In genomic region chr17:24697985-24698384, GRCm38 (mm10) we compare ENCODE assay signal across 12 mouse cellular contexts. TPM values are rescaled to one million over a fixed set of nuclear protein-coding genes. Genes with fewer than 3 reads are reported as not detected.
DNase-seq lines count a peak whose midpoint lies in the region; ATAC-seq and TF ChIP-seq lines count a peak whose summit lies in the region.
"Had no signal": no experiment of that assay in that cellular context is flagged by ENCODE, and none has a peak within 500 bp of the region (broad histone marks: within the 10 kb centered on the region; RNA-seq: fewer than 3 reads in every experiment).

No protein-coding gene starts in this region.

- H3K4me1 ChIP-seq in kidney, embryonic 14.5 days (ENCODE audit: control insufficient read depth, insufficient read depth, low read length), result peaks cover 11% of the 10 kb centered on the region
- H3K4me1 ChIP-seq in CH12.LX (ENCODE audit: control insufficient read depth in 1 of 2, insufficient read depth in 2 of 2) (peaks cover 6 to 48% of the 10 kb centered on the region in 2 experiments), ES-E14 (ENCODE audit: control insufficient read depth in 2 of 2, insufficient read depth in 2 of 2, low read length in 2 of 2, poor library complexity in 1 of 2) (peaks cover 11 to 13% of the 10 kb centered on the region in 2 experiments)

- H3K27ac ChIP-seq in kidney, embryonic 14.5 days (ENCODE audit: low read depth, low read length), result no peak overlapping the region
- no peak overlapping the region for H3K27ac ChIP-seq in CH12.LX (ENCODE audit: insufficient read depth, low read depth)
- H3K27ac ChIP-seq in ES-E14 (ENCODE audit: insufficient read depth, low read depth, low read length, poor library complexity, severe bottlenecking), result peak overlapping the region; percentile 55

- H3K36me3 ChIP-seq in kidney, embryonic 14.5 days (ENCODE audit: control insufficient read depth, insufficient read depth, low read length), result peaks cover 42% of the 10 kb centered on the region
- H3K36me3 ChIP-seq in CH12.LX (replicated peaks in 1 of 2; ENCODE audit: control insufficient read depth in 1 of 2, insufficient read depth in 1 of 2, low read length in 1 of 2) (peaks cover 40 to 55% of the 10 kb centered on the region in 2 experiments), ES-E14 (ENCODE audit: control insufficient read depth, insufficient read depth, low read length, poor library complexity, severe bottlenecking) (peaks cover 41% of the 10 kb centered on the region)

- no peak for ATAC-seq in kidney, embryonic 14.5 days (ENCODE audit: low FRiP score, low TSS enrichment)
- no peak for ATAC-seq in megakaryocyte, adult 5-6 weeks (ENCODE audit: poor library complexity, severe bottlenecking)

- TF ChIP-seq EP300 in CH12.LX (IDR thresholded peaks at IDR 0.05; ENCODE audit: low read length), result no peak

- no peak for DNase-seq in kidney, postnatal 14 days
- DNase-seq in CH12.LX (ENCODE audit: extremely low read depth) (no peak), ES-E14 (ENCODE audit: low read depth, low spot score) (no peak)
- peak; percentile 59 for DNase-seq in large intestine, adult 2 months (ENCODE audit: low read depth, low spot score)
- no peak for DNase-seq in c-Kit-positive CD71-positive TER-119-positive erythroid progenitor cells, embryonic 14.5 days (ENCODE audit: low spot score)
- DNase-seq: adrenal gland, adult 2 months; cerebellum, adult 11-12 months; gastrocnemius, postnatal 14 days had no signal

- no peaks in the 10 kb centered on the region for H3K27me3 ChIP-seq in kidney, embryonic 14.5 days (ENCODE audit: control insufficient read depth, insufficient read depth, low read length)
- H3K27me3 ChIP-seq in CH12.LX (replicated peaks), result no peaks in the 10 kb centered on the region

- no peaks in the 10 kb centered on the region for H3K9me3 ChIP-seq in kidney, embryonic 14.5 days (ENCODE audit: control insufficient read depth, low read length)
- H3K9me3 ChIP-seq in CH12.LX (replicated peaks; ENCODE audit: low read length) (no peaks in the 10 kb centered on the region), ES-E14 (ENCODE audit: control insufficient read depth, insufficient read depth, low read depth, low read length) (no peaks in the 10 kb centered on the region)

- no peaks in the 10 kb centered on the region for H3K79me2 ChIP-seq in CH12.LX (replicated peaks; ENCODE audit: control insufficient read depth, extremely low read depth, insufficient read depth, poor library complexity, severe bottlenecking)

- 0 out of 2 replicates have a peak overlapping the region, but pooled peaks have one; percentile 12 for H3K9ac ChIP-seq in kidney, embryonic 14.5 days (ENCODE audit: low read depth, low read length)
- H3K9ac ChIP-seq in CH12.LX (ENCODE audit: insufficient read depth, low read depth), result no peak overlapping the region
- H3K9ac ChIP-seq in ES-E14 (ENCODE audit: insufficient read depth, low read depth, low read length, poor library complexity, severe bottlenecking), result peak overlapping the region; percentile 2; the same call in 1 of the 2 replicates

- no peak overlapping the region; the same call in 1 of the 2 replicates for H3K4me2 ChIP-seq in kidney, embryonic 14.5 days (replicated peaks; ENCODE audit: low read depth, low read length)
- H3K4me2 ChIP-seq in CH12.LX (ENCODE audit: insufficient read depth, low read depth, poor library complexity, severe bottlenecking), result no peak overlapping the region

- no peak overlapping the region for H3K4me3 ChIP-seq in kidney, embryonic 14.5 days (ENCODE audit: low read length)
- H3K4me3 ChIP-seq in CH12.LX (replicated peaks in 1 of 3; ENCODE audit: low read depth in 2 of 3, low read length in 2 of 3, poor library complexity in 1 of 3) (no peak overlapping the region), ES-E14 (ENCODE audit: insufficient read depth in 1 of 2, low read depth in 1 of 2, low read length in 2 of 2, poor library complexity in 1 of 2, severe bottlenecking in 1 of 2) (peak overlapping the region in 1 of 2 experiments; percentile 27; a peak in 2 of 4 replicates)

- dilution Hi-C loops in CH12.LX (cut with MboI; ENCODE audit: extremely low pct_ligation_motif_present, extremely low pct_unique_long_range_greater_than_20kb, low sequenced_read_pairs), result no loop called here

- TF ChIP-seq POLR2A in CH12.LX (IDR thresholded peaks at IDR 0.05; ENCODE audit: low read depth, low read length), result no peak

- in situ Hi-C loops in CH12.LX (cut with MboI; ENCODE audit: low pct_ligation_motif_present, low pct_unique_long_range_greater_than_20kb, low sequenced_read_pairs), result no loop called here
- in situ Hi-C loops in ES-E14 (cut with MboI; ENCODE audit: low sequenced_read_pairs in 2 of 2, unreplicated experiment in 2 of 2), result no loop called here

- TF ChIP-seq RAD21 in CH12.LX (IDR thresholded peaks at IDR 0.05; ENCODE audit: low read depth, low read length), result no peak

- no peak for TF ChIP-seq CTCF in CH12.LX (conservative IDR thresholded peaks at IDR 0.05 in 1 of 2, IDR thresholded peaks at IDR 0.05 in 1 of 2; ENCODE audit: low read depth in 2 of 2, low read length in 2 of 2)

- WGBS in kidney, embryonic 14.5 days, result 23% methylated on average over 5 of the region's 5 CpGs
- WGBS in large intestine, adult 2 months, result 7% methylated on average over 5 of the region's 5 CpGs

TF ChIP-seq in CH12.LX, 34 proteins besides CTCF, POLR2A, EP300 and RAD21:
- TF ChIP-seq MAZ (IDR thresholded peaks at IDR 0.05; ENCODE audit: low read depth, low read length), result no peak
- 0 out of 2 replicates have a peak, but pooled peaks have one; percentile 17 for TF ChIP-seq CHD2 (IDR thresholded peaks at IDR 0.05; ENCODE audit: low read length)
- no peak for TF ChIP-seq ZNF384 (IDR thresholded peaks at IDR 0.05; ENCODE audit: low read depth, low read length)
- TF ChIP-seq RCOR1 (conservative IDR thresholded peaks at IDR 0.05; ENCODE audit: low read depth, low read length), result no peak
- no peak for TF ChIP-seq UBTF (IDR thresholded peaks at IDR 0.05; ENCODE audit: low read depth, low read length)
- TF ChIP-seq JUN (IDR thresholded peaks at IDR 0.05; ENCODE audit: insufficient read depth, low read depth, low read length), result no peak
- TF ChIP-seq MAX (IDR thresholded peaks at IDR 0.05; ENCODE audit: low read length), result no peak

TF ChIP-seq in ES-E14, 5 proteins besides CTCF, POLR2A, EP300 and RAD21:
- TF ChIP-seq ZNF384 (IDR thresholded peaks at IDR 0.05; ENCODE audit: low read depth, low read length) (no peak), CHD2 (IDR thresholded peaks at IDR 0.05; ENCODE audit: low read depth, low read length) (no peak), HCFC1 (IDR thresholded peaks at IDR 0.05; ENCODE audit: borderline replicate concordance, insufficient read depth, low read length) (no peak), ZC3H11A (IDR thresholded peaks at IDR 0.05; ENCODE audit: borderline replicate concordance, low read depth, low read length) (no peak), MAFK (IDR thresholded peaks at IDR 0.05; ENCODE audit: insufficient read depth, low read depth, low read length) (no peak)
TF ChIP-seq in ES-E14: peak in this region for 0.

RNA-seq across cellular contexts. Expression of gene Noxo1, which starts 2.0 kb away (rescaled TPM):
- 3.1 and 3.5 TPM in 2 replicates for polyA plus RNA-seq in kidney, embryonic 14.5 days (2014; fragmentation: Nextera tagmentation; extraction: Ambion mirVana)
- total RNA-seq in CH12.LX (2012; rRNA removed) (0.80 and 0.89 TPM in 2 replicates), CH12.LX (2014; rRNA removed) (0.47 and 0.54 TPM in 2 replicates), ES-E14 (2012; rRNA removed) (2.9 and 7.5 TPM in 2 replicates)
- 0.95 and 2.5 TPM in 2 replicates for polyA plus RNA-seq in CH12.LX (2012; ENCODE audit: insufficient read length, low read depth)
- polyA plus RNA-seq in large intestine, adult 2 months (2012; rRNA removed), result 181 and 212 TPM in 2 replicates
- 1.5 and 1.7 TPM in 2 replicates for total RNA-seq in megakaryocyte, adult 5-6 weeks (2015)
- 0.62 and 1.9 TPM in 2 replicates for total RNA-seq in megakaryocyte, adult 5-6 weeks (2017)

RNA-seq across cellular contexts. Expression of gene Gfer, which starts 2.0 kb away (rescaled TPM):
- polyA plus RNA-seq in kidney, embryonic 14.5 days (2014; fragmentation: Nextera tagmentation; extraction: Ambion mirVana), result 48.1 and 54.4 TPM in 2 replicates
- total RNA-seq in CH12.LX (2012; rRNA removed), result 102 and 105 TPM in 2 replicates
- total RNA-seq in CH12.LX (2014; rRNA removed), result 67.6 and 69.1 TPM in 2 replicates
- polyA plus RNA-seq in CH12.LX (2012; ENCODE audit: insufficient read length, low read depth), result 94.8 and 100.0 TPM in 2 replicates
- total RNA-seq in ES-E14 (2012; rRNA removed), result 61.8 and 63.4 TPM in 2 replicates
- polyA plus RNA-seq in large intestine, adult 2 months (2012; rRNA removed), result 22.8 and 22.9 TPM in 2 replicates
- total RNA-seq in megakaryocyte, adult 5-6 weeks (2015), result 18.1 and 21.8 TPM in 2 replicates
- 31.6 and 36.2 TPM in 2 replicates for total RNA-seq in megakaryocyte, adult 5-6 weeks (2017)

RNA-seq across cellular contexts. Expression of gene Syngr3, which starts 8.2 kb away (rescaled TPM):
- polyA plus RNA-seq in kidney, embryonic 14.5 days (2014; fragmentation: Nextera tagmentation; extraction: Ambion mirVana), result 1.0 and 1.2 TPM in 2 replicates
- 2.2 and 3.9 TPM in 2 replicates for total RNA-seq in CH12.LX (2012; rRNA removed)
- 0.23 and 0.32 TPM in 2 replicates for total RNA-seq in CH12.LX (2014; rRNA removed)
- polyA plus RNA-seq in CH12.LX (2012; ENCODE audit: insufficient read length, low read depth), result 0.33 and 0.35 TPM in 2 replicates
- total RNA-seq in ES-E14 (2012; rRNA removed), result 4.1 and 13.1 TPM in 2 replicates
- polyA plus RNA-seq in large intestine, adult 2 months (2012; rRNA removed), result 1.8 and 2.7 TPM in 2 replicates
- not detected in 2 replicates for total RNA-seq in megakaryocyte, adult 5-6 weeks (2015)
- total RNA-seq in megakaryocyte, adult 5-6 weeks (2017), result not detected in 2 replicates
- total RNA-seq: gastrocnemius, postnatal 14 days; heart, postnatal 25 days had no signal

RNA-seq across cellular contexts. Expression of gene Tbl3, which starts 9.5 kb away (rescaled TPM):
- polyA plus RNA-seq in kidney, embryonic 14.5 days (2014; fragmentation: Nextera tagmentation; extraction: Ambion mirVana), result 64.8 and 105 TPM in 2 replicates
- 98.0 and 122 TPM in 2 replicates for total RNA-seq in CH12.LX (2012; rRNA removed)
- 99.7 and 105 TPM in 2 replicates for total RNA-seq in CH12.LX (2014; rRNA removed)
- 101 and 104 TPM in 2 replicates for polyA plus RNA-seq in CH12.LX (2012; ENCODE audit: insufficient read length, low read depth)
- 108 and 119 TPM in 2 replicates for total RNA-seq in ES-E14 (2012; rRNA removed)
- 46.1 and 51.7 TPM in 2 replicates for polyA plus RNA-seq in large intestine, adult 2 months (2012; rRNA removed)
- 9.1 and 10.3 TPM in 2 replicates for total RNA-seq in megakaryocyte, adult 5-6 weeks (2015)
- total RNA-seq in megakaryocyte, adult 5-6 weeks (2017), result 15.6 and 21.3 TPM in 2 replicates

RNA-seq across cellular contexts. Expression of gene Rnf151, which starts 19.9 kb away (rescaled TPM):
- polyA plus RNA-seq in kidney, embryonic 14.5 days (2014; fragmentation: Nextera tagmentation; extraction: Ambion mirVana), result 0.62 TPM in 1 of 2 replicates, not detected in the other
- total RNA-seq in CH12.LX (2012; rRNA removed) (0.38 and 0.59 TPM in 2 replicates), CH12.LX (2014; rRNA removed) (not detected in 2 replicates), ES-E14 (2012; rRNA removed) (0.71 and 0.95 TPM in 2 replicates)
- polyA plus RNA-seq in CH12.LX (2012; ENCODE audit: insufficient read length, low read depth), result 0.20 and 0.34 TPM in 2 replicates
- polyA plus RNA-seq in large intestine, adult 2 months (2012; rRNA removed), result 0.12 and 0.35 TPM in 2 replicates
- total RNA-seq in megakaryocyte, adult 5-6 weeks (2015), result not detected in 2 replicates
- not detected in 2 replicates for total RNA-seq in megakaryocyte, adult 5-6 weeks (2017)
- total RNA-seq: adrenal gland, adult 2 months; gastrocnemius, postnatal 14 days; heart, postnatal 25 days; midbrain, postnatal 0 days had no signal
- polyA plus RNA-seq: midbrain, postnatal 0 days had no signal
